Mouse (Mus musculus) frontal cortex, adult (tissue): ENCODE measurements around the gene Skap1.

Experiments used
- ATAC-seq: cut with Nextera tagmentation; 2 replicates; pipeline ENCODE4 v1.9.2; 2017; ENCODE audit warnings: mild to moderate bottlenecking, moderate library complexity, mixed read lengths; ENCODE audit not compliant: low TSS enrichment

The Skap1 gene

GRCm38 (mm10) chr11:96465426-96466056 is 1.1 kb downstream of the Skap1 start:
- ATAC-seq, result peak; percentile 60

GRCm38 (mm10) chr11:96466382-96466781 is 2.0 kb downstream of the Skap1 start:
- no peak for ATAC-seq

GRCm38 (mm10) chr11:96466987-96467386 is 2.6 kb downstream of the Skap1 start:
- peak; percentile 36; the same call in 1 of the 2 replicates for ATAC-seq

- ATAC-seq, result no peak
Measured at GRCm38 (mm10) chr11:96468048-96468745, 3.8 kb downstream of the Skap1 start.

GRCm38 (mm10) chr11:96482711-96483110 is 18.3 kb downstream of the Skap1 start:
- no peak for ATAC-seq

- no peak for ATAC-seq
Measured at GRCm38 (mm10) chr11:96483179-96483578, 18.8 kb downstream of the Skap1 start.

- ATAC-seq, result no peak
Measured at GRCm38 (mm10) chr11:96498481-96498880, 34.1 kb downstream of the Skap1 start.

- ATAC-seq, result no peak
Measured at GRCm38 (mm10) chr11:96501042-96501441, 36.6 kb downstream of the Skap1 start.

- ATAC-seq, result no peak
Measured at GRCm38 (mm10) chr11:96502948-96503347, 38.6 kb downstream of the Skap1 start.

- no peak for ATAC-seq
Measured at GRCm38 (mm10) chr11:96504509-96505119, 40.2 kb downstream of the Skap1 start.

GRCm38 (mm10) chr11:96505841-96506240 is 41.4 kb downstream of the Skap1 start:
- ATAC-seq, result no peak

- ATAC-seq, result no peak
Measured at GRCm38 (mm10) chr11:96515164-96515563, 50.8 kb downstream of the Skap1 start.

- no peak for ATAC-seq
Measured at GRCm38 (mm10) chr11:96524541-96524940, 60.1 kb downstream of the Skap1 start.

- ATAC-seq, result no peak
Measured at GRCm38 (mm10) chr11:96526137-96526621, 61.8 kb downstream of the Skap1 start.

GRCm38 (mm10) chr11:96531757-96532433 is 67.5 kb downstream of the Skap1 start:
- no peak for ATAC-seq

- no peak for ATAC-seq
Measured at GRCm38 (mm10) chr11:96534531-96534930, 70.1 kb downstream of the Skap1 start.

GRCm38 (mm10) chr11:96536146-96536545 is 71.8 kb downstream of the Skap1 start:
- no peak for ATAC-seq

GRCm38 (mm10) chr11:96542003-96542402 is 77.6 kb downstream of the Skap1 start:
- ATAC-seq, result no peak

- ATAC-seq, result no peak
Measured at GRCm38 (mm10) chr11:96542561-96542960, 78.2 kb downstream of the Skap1 start.

- ATAC-seq, result no peak
Measured at GRCm38 (mm10) chr11:96546428-96546827, 82.0 kb downstream of the Skap1 start.

- ATAC-seq, result no peak
Measured at GRCm38 (mm10) chr11:96550960-96551703, 86.7 kb downstream of the Skap1 start.

GRCm38 (mm10) chr11:96553091-96553490 is 88.7 kb downstream of the Skap1 start:
- no peak for ATAC-seq
